Mouse (Mus musculus) embryonic fibroblast, embryonic 13.5 days (primary cell): ENCODE data around the gene Chic1.

Experiments used
- CTCF ChIP-seq: IDR thresholded peaks from 2 replicates; pipeline ENCODE4 v1.5.1; 2011; ENCODE audit warnings: mild to moderate bottlenecking, control low read depth, low read length, moderate library complexity, borderline replicate concordance; ENCODE audit not compliant: insufficient read depth
- POLR2A ChIP-seq: IDR thresholded peaks from 2 replicates; pipeline ENCODE4 v1.6.1; 2011; ENCODE audit warnings: low read depth, mild to moderate bottlenecking, control low read depth, low read length, moderate library complexity

GRCm38 (mm10) chrX:103329386-103329785 lies 26.9 kb upstream of the Chic1 start:
- TF ChIP-seq POLR2A (no peak), CTCF (no peak)
